Mouse (Mus musculus) lung, adult 2 months (tissue): Measurements from ENCODE around the gene Pqlc2. TPM values are rescaled to one million over a fixed set of nuclear protein-coding genes. Genes with fewer than 3 reads are reported as not detected.

Source experiments
- DNase-seq: peaks from one replicate; pipeline ENCODE4 v3.0.0; 2022
- H3K4me1 ChIP-seq: fragments of 200-500 bp; 2 replicates; pipeline ENCODE4 v1.6.1; 2011; ENCODE audit warnings: low read length; ENCODE audit not compliant: control insufficient read depth, insufficient read depth
- H3K4me3 ChIP-seq: fragments of 200-500 bp; replicated peaks from 2 replicates; pipeline ENCODE3; 2011; ENCODE audit warnings: low read depth, mild to moderate bottlenecking, control low read depth, low read length; ENCODE audit errors: extremely low read depth
- CTCF ChIP-seq: fragments of 200-500 bp; IDR thresholded peaks from 2 replicates; pipeline ENCODE4 v1.5.1; 2011; ENCODE audit warnings: mild to moderate bottlenecking, low read length, control low read depth; ENCODE audit not compliant: insufficient read depth
- POLR2A ChIP-seq: fragments of 200-500 bp; IDR thresholded peaks from 2 replicates; pipeline ENCODE4 v1.6.1; 2011; ENCODE audit warnings: low read depth, mild to moderate bottlenecking, control low read depth, low read length, borderline replicate concordance; ENCODE audit errors: extremely low read depth
- WGBS: fragments of 180-500 bp; shearing (Covaris S2); methylation state at CpG from one replicate; pipeline ENCODE4 v1.1.7; 2018; 5-methylcytosine and 5-hydroxymethylcytosine counted together
- polyA plus RNA-seq: library from polyadenylated mRNA; depleted of rRNA; stranded (reverse); fragments of >200 nt; gene quantifications from 2 replicates; pipeline ENCODE4 v1.2.3, GENCODE M21; 2012; rRNA removed

The Pqlc2 gene
- 28.1 and 34.0 TPM in 2 replicates for polyA plus RNA-seq

DNA sequence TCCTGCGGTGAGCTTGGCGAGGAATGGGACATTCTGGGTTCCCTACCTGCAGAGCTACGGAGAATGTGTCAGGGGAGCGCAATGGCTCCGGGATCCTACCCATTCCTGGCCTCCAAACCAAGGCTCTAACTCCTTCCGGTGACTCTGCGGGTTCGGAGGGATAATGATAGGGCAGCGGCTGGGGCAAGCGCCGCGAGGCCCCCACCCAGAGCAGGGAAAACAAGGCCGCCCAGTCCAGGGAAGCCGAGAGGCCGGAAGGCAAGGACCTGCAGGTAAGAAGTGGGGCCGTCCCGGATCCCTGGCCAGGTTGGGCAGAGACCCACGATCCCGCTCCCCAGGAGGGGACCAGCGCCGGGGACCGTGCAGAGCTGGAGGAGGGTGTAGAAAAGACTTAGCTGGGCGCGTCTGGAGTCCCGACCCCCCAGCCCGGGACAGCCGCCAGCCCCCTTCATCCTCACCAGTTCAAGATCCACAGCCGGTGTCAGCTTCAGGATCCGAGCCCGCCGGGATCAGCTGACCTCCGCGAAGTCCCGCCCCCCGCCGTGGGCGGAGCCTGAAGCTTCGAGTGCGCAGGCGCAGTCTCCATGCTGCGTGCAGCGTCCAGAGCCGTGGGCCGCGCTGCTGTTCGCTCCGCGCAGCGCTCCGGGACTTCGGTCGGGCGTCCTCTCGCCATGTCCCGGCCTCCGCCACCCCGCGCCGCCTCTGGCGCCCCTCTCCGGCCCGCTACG is at the start of gene Pqlc2, which contains the start of gene Akr7a5:
TSS of gene Pqlc2 (minus strand) at position 538 of the 728 bp plus-strand sequence.
TSS of gene Akr7a5 (plus strand) at position 574 of the 728 bp plus-strand sequence.
- peak; percentile 100 for DNase-seq
- under 1% methylated on average over 63 of the region's 63 CpGs for WGBS
- TF ChIP-seq POLR2A (peak; percentile 95), CTCF (no peak)
- peak within 1 kb of the TSS; percentile 89 for H3K4me3 ChIP-seq
- peaks cover 9% of the 10 kb centered on the region for H3K4me1 ChIP-seq

DNA sequence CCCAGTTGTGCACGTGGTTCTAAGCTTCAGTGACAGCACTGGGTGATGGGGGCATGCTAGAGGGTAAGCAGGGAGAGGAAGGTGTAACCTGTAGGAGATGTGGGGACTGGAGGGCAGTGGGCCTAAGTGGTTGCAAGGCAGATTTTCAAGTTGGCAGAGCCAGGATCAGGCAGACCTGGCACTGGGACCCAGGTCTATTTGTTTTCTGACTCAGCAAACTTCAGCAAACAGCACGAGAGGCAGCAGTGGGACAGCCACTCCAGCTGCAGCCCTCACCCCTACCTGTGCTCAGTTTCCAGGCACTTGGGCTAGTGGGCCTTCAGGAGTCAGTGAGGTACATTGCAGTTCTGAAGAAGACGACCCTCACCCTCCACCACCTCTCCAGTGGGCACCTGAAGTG is 46.7 kb upstream of the Pqlc2 start:
- H3K4me3 ChIP-seq: no peak overlapping the region
- 77% methylated on average over 3 of the region's 3 CpGs for WGBS
- 0 out of 2 replicates have a peak, but pooled peaks cover 3% of the 10 kb centered on the region for H3K4me1 ChIP-seq
- no peak for TF ChIP-seq CTCF
- no peak for TF ChIP-seq POLR2A
- DNase-seq: peak; percentile 17

DNA sequence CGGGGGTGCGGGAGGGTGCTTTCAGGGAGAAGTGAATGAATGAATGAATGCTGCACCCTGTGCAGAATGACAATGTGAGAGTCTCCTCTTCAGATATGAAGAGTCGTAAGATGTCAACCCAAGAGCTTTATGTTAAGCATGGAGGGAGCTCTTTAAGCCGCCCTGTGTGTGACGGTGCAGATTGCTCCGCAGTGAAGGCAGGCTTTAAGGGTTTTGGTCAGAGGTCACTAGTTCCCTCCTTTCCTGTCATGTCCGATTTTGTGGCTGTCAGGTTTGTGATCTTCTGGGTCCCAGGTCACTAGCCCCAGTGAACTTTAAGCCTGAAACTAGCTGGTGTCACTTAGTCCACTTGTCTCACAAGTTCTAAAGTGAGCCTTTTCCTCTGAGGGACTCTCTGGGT is 42.3 kb upstream of the Pqlc2 start:
- no peak for TF ChIP-seq POLR2A
- no peak for DNase-seq
- H3K4me3 ChIP-seq: peak overlapping the region; percentile 81
- H3K4me1 ChIP-seq: peaks cover 11% of the 10 kb centered on the region
- WGBS: under 1% methylated on average over 7 of the region's 7 CpGs

DNA sequence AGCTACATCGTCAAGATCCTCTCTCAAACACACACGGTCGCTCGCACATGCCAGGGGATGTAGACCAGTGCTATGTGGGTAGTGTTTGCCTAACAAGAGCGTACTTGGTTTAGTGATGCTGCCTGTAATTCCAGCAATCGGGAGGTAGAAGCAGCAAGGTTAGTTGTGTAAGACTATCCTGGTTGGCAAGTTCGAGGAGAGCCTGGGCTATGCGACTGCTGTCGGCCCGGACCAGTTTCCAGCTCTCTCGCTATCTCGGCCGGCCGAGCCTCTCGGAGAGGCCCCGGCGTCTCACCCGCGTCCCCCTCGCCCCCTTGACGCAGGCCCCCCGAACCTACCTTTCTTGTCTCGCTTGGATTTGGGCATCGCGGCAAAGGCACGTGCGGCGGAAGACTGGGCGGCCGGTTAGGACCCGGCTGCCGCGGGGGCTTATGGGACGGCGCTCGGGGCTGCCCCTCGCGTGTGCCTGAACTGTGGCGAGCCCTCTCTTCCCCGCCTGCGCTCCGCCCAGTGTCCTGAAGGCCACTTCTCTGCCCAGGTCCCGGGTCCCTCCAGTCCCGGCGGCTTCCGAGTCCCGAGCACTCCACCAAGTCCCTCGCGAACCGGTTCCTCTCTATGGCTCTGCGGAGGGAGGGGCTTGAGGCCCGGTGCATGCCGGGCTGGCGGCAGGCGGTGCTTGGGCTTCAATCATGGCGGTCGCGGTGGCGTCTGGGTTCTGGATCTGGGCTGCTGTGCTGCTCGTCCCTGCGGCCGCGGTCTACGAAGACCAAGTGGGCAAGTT is 41.6 kb upstream of the Pqlc2 start, which contains the start of the genes Mrto4, Emc1 and Ubr4:
TSS of gene Mrto4 (minus strand) at position 646 of the 781 bp plus-strand sequence.
TSS of gene Emc1 (plus strand) at position 657 of the 781 bp plus-strand sequence.
TSS of gene Ubr4 (plus strand) at position 679 of the 781 bp plus-strand sequence.
- Histone ChIP-seq H3K4me1 (peaks cover 8% of the 10 kb centered on the region), H3K4me3 (peak within 1 kb of the TSS; percentile 81)
- WGBS: under 1% methylated on average over 64 of the region's 64 CpGs
- peak; percentile 88 for DNase-seq
- TF ChIP-seq POLR2A: 0 out of 2 replicates have a peak, but pooled peaks have one; percentile 42
- TF ChIP-seq CTCF: no peak

DNA sequence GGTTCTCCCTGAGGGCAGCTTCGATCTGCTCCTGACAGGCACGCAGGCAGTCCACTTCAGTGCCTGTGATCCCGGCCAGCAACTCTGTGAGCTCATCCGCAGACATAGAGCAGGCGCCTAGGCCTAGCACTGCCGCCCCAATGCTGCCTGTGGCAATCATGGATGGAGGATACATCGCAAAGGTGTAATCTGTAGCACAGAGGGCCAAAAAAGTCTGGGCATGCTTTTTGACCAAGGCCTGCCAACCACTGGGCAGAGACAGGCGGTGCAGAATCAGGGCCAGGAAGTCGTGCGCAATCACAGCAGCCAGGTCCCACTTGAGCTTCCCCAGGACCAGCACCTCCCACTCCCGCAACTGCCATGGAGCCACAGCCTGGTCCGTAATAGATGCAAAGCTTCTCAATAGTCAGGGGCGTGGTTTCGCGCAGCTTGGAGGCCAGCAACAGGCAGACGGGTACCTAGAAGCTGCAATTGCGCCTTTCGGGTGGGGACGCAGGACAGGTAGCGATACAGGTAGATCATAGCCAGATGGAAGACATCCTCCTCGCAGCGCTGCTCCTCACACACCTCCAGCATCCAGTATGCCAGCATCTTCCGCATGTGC is 35.0 kb upstream of the Pqlc2 start:
- Histone ChIP-seq H3K4me1 (no peaks in the 10 kb centered on the region), H3K4me3 (no peak overlapping the region)
- WGBS: 85% methylated on average over 23 of the region's 23 CpGs
- no peak for TF ChIP-seq CTCF
- no peak for TF ChIP-seq POLR2A
- DNase-seq: no peak

DNA sequence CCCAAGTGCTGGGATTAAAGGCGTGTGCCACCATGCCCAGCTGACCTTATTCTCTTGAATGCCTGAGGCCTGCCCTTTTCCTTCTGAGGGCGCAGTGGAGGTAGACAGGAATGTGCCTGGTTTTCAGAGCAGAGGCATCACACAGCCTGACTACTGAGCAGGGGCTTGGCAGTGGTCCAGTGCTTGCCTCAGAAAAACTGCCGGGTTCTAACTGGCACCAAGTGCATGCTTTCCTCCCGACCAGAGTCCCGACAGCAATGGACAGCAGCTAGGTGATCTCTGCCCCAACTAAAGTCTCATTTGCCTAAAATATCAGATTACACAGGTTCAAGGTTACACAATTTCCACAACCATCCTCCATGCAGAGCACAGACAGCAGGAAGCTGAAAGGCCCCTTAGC is 33.2 kb upstream of the Pqlc2 start:
- WGBS: 52% methylated on average over 5 of the region's 5 CpGs
- TF ChIP-seq CTCF (no peak), POLR2A (no peak)
- Histone ChIP-seq H3K4me3 (no peak overlapping the region), H3K4me1 (no peaks in the 10 kb centered on the region)
- no peak for DNase-seq

DNA sequence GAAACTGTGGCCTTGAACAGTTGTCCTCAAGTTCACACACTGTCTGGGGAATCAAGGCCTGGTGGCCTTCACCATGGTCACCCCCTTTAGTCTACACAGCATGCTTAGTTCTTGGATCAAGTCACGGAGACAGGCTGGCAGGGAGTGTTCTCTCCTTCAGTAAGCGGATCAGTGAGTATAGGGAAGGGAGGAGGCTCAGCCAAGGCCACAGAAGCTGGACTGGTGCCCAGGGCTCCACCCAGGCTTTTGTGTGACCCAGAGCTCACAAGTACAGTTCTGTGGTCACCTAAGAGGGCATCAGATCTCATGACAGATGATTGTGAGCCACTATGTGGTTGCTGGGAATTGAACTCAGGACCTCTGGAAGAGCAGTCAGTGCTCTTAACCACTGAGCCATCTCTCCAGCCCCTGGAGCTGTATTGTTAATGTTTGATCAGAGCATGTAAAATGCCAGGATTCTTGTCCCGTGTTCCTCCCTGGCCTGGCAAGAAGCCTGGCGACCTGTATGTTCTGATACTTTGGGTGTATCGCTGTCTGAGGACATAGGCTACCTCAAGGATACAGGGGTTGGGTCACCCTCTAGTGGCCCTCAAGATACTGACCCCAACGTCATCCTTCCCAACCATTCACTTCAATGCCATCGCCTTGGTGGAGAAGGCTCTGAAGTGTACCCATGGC is 31.2 kb upstream of the Pqlc2 start:
- TF ChIP-seq POLR2A: no peak
- no peak for TF ChIP-seq CTCF
- 60% methylated on average over 7 of the region's 7 CpGs for WGBS
- DNase-seq: no peak

DNA sequence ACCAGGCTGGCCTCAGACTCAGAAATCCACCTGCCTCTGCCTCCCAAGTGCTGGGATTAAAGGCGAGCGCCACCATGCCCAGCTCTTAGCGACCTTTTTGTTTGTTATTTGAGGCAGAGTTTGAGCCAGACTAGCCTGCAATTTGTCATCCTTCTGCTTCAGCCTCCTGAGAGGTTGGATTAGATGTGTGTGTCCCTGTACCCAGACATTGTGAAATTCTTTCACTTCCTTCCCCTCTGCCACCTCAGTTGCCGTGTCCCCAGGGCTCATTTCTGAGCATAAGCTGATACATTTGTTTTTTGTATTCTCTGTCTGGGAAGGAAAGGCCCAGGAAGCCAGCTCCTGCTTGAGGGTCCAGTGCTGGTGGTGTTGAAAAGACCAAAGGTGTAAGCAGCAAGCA is 30.3 kb upstream of the Pqlc2 start:
- Histone ChIP-seq H3K4me1 (no peaks in the 10 kb centered on the region), H3K4me3 (no peak overlapping the region)
- whole genome bisulfite sequencing: 57% methylated on average over 4 of the region's 4 CpGs
- TF ChIP-seq POLR2A: no peak
- TF ChIP-seq CTCF: no peak
- no peak for DNase-seq

More for the DNA sequence above, 31.2 kb upstream of the Pqlc2 start:
- Histone ChIP-seq H3K4me1 (no peaks in the 10 kb centered on the region), H3K4me3 (no peak overlapping the region)

DNA sequence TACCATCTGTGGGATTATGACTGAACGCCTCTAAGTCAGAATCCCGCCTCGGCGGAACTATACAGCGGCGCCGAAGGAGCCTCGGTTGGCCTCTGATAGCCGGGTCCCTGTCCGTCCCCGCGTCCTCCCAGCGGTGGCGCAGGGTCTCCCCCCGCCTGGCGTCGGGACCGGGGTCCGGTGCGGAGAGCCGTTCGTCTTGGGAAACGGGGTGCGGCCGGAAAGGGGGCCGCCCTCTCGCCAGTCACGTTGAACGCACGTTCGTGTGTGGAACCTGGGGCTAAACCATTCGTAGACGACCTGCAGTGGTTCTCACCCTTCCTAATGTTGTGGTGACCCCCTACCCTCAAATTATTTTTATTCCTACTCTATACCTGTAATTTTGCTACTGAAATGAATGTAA is 27.6 kb upstream of the Pqlc2 start:
- DNase-seq: no peak
- no peak overlapping the region for H3K4me3 ChIP-seq
- TF ChIP-seq POLR2A (no peak), CTCF (no peak)
- H3K4me1 ChIP-seq: no peaks in the 10 kb centered on the region
- WGBS: 51% methylated on average over 33 of the region's 33 CpGs
